Mouse (Mus musculus): ENCODE measurements around the gene Uap1. TPM values are rescaled to one million over a fixed set of nuclear protein-coding genes. Genes with fewer than 3 reads are reported as not detected.

Gene Uap1
- 64.9 and 91.7 TPM in 2 replicates for total RNA-seq (2017)

DNA sequence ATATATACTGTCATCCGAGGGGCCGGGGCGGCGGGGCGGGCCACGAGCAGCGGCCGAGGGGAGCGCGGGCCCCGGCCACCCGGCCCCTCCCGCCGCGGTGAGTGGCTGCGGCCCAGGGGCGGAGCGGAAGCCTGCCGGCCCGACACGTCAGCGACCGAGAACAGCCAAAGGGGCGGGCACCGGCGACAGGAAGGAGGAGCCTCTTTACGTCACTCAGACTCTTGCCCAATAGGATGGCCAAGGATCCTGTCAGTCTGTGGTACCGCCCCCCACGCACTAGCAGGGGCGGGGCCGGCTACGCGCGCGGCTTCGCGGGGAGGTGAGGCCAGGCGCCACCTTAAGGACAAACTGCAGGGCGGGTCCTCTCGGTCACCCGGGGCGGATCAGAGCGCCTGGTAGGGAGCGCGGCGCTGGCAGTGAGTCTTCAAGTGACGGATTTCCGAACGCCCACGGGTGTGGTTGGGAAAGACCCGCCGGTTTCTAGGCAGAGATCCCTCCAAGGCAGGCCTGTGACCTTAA is at the start of gene Uap1:
Uap1 (minus strand) TSS at position 144 of the 519 bp plus-strand sequence.
- ATAC-seq (replicated peaks; ENCODE audit: low read depth, poor library complexity, severe bottlenecking), result peak; percentile 93

DNA sequence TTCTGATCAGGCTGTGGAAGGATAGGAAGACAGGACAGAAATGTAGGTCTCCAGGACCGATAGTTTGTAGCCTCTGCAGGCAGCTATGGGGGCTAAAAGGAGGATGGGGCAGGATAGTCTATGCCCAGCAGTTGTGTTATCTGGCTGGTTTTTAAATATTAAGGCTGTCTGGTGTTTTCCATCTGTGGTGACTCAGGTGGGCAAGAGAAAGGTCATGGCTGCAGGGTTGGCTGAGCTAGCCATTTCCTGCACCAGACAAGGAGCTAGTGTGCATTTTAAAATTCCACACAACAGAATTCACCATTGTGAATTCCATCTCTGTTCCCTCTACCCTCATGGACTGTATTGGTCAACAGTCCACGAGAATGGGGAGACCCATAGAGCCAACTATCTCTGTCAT is 48.5 kb upstream of the Uap1 start:
- no peak for ATAC-seq (replicated peaks; ENCODE audit: low read depth, poor library complexity, severe bottlenecking)

DNA sequence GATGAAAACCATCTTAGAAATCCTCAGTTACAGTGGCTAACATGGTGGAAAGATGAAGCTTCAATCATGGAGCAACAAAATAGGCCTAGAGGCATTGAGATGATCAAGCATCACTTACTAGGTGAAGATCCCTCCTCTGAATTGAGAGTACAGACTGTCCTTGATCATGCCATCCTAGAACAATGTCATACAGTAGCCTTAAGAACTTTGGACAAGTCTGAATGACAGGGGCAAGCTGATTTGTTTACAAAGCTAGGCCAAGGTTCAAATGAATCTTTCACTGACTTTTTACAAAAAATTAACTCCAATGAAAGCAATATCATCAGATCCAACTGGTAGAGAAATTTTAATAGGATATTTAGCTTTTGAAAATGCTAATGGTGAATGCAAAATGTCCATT is 45.6 kb upstream of the Uap1 start:
- no peak for ATAC-seq (replicated peaks; ENCODE audit: low read depth, poor library complexity, severe bottlenecking)

DNA sequence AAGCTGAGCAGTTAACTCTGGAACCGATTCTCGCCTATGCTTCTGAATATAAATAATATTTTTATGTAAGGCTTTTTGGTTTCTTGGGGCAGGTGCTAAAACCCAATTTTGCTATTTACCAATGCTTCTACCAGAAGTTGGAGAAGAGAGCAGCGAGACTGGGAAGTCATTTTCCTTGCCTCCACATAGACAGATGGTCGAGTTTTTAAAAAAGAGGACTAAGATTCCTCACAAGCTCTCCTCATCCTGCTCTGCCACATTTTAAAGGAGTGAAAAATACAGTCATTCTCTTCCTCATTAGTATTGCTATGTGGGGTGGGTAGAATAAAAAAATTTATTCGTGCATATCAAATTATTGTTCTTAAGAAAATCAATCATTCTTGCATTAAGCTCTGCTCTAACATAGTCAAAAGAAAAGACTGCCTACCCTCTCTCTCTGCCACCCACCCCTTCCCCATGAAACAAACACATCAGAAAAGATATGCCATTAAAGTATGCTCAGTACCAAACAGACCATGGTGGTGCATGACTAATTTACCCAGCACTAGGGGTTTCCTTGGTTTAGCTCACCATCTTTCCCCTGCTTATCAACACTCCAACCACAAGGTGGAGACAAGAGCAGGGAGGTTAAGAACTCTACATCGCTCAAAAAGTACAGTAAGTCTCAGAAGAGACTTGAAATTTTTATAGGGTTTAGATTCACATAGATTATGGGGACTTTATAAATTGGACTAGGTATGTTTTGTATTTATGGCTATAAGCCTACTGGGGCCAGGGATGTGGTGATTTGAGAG is 43.5 kb upstream of the Uap1 start:
- ATAC-seq (replicated peaks; ENCODE audit: low read depth, poor library complexity, severe bottlenecking), result peak; percentile 78

DNA sequence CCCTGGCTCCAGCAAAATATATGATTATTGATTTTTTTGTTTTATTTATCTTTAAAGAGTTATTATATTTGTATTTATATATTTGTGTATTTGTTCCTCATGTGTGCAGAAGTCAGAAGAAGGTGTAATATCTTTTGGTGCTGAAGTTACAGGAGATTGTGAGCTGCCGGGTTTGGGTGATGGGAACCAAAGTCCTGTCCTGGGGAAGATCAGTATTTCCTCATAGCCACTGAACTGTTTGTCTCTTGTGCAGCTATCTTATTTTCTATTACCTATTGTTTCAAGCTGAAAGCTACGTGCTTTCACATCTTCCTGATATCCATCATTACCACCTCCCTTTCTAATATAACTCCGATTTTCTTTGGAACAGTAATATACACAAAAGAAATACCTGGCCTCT is 40.8 kb upstream of the Uap1 start:
- ATAC-seq (replicated peaks; ENCODE audit: low read depth, poor library complexity, severe bottlenecking), result no peak

DNA sequence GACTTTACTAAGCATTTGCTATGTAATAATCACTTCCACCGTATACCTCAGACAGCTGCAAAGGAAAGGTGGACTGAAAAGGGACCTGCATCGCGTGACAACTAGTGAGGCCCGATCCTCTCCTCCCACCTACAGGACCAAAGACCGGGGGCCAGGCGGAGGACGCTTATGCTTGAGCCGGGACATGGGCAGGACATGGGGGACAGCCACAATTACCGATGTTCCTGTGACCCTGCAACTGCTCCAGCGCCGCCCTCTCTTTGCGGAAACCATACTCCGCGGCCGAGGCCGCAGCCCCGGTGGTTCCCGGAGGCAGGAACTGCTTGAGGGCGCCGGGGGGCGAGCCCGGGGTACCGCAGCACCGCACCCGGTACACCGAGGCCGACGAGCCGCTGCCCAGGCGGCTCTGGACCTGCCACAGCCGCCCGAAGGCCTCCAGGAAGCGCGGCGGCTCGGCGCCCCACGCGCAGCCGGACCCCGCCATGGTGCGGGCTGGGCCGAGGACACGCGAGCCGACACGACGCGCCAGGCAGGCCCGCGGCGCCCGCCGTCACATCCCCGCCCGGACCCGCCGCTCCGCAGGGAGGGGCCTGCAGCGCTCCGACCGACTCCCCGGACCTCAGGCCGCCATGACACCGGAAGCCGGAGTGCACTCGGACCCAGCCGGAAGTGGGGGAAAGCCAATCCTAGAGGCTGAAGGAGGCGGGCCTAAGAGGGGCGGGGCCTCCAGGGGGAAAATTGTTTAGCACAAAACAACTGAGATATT is 40.2 kb upstream of the Uap1 start, which contains the start of gene Uhmk1:
Uhmk1 (minus strand) TSS at position 641 of the 766 bp plus-strand sequence.
- ATAC-seq (replicated peaks; ENCODE audit: low read depth, poor library complexity, severe bottlenecking), result peak; percentile 91

DNA sequence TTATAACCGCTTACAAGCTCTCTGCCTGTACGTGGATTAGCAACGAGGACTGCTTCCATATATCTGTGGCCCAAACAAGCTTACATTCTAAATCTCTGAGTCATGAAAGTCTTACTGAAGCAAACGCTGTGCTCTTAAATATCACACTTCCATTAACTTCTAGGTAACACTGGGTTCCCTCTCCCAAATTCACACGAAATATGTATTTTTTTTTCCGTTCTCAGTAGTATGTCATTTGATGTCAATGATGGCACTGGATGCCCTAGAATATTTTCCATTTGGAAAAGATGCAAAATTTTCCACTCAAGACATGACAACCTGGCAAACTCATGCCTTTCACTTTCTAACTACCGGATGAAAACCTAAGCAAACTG is 39.6 kb upstream of the Uap1 start:
- no peak for ATAC-seq (replicated peaks; ENCODE audit: low read depth, poor library complexity, severe bottlenecking)

DNA sequence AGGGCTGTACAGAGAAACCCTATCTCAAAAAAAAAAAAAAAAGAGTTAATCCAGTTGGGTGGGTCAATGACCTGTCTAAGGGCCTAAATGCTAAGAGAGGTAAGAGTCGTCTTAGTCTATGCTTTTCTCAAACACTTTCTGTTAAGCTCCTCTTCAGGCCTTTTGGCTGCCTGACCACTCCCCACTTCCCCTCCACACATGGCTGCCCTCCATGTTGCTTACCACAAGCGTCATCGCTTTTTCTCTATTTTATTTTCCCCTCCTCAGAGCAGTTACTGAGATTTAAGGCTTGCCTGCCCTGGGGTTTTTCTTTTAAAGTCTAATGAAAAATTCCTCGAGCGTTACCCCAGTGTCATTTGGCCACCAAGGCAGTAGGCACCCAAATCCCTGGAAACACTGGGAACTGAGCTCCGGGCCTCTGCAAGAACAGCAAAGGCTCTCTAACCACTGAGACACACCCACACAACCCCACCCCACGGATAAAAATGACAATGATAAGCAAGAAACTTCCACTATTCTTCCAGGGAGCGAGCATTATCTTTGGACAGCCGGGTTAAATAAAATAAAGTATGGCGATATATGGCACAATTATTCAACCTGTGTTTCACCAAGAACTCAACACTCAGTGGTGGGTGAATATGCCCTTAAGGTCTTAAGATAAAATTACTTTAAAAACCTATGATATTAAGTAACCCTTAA is 38.6 kb upstream of the Uap1 start:
- no peak for ATAC-seq (replicated peaks; ENCODE audit: low read depth, poor library complexity, severe bottlenecking)

DNA sequence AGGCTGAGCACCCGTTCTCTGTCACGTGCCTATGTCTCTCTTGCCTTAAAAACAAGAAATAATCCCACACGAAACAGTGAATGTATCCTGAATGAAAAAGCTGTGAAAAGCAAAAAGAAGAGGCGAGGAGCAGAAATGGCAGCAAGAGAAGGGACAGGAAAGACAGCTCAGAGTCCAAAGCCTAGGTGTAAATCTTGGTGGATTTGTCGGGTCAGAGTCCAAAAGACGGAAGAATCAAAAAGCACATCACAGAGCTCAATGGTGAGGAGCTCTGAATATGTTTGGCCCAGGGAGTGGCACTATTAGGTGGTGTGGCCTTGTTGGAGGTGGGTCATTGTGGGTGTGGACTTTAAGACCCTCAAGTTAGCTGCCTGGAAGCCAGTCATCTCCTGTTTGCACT is 31.6 kb upstream of the Uap1 start:
- no peak for ATAC-seq (replicated peaks; ENCODE audit: low read depth, poor library complexity, severe bottlenecking)

DNA sequence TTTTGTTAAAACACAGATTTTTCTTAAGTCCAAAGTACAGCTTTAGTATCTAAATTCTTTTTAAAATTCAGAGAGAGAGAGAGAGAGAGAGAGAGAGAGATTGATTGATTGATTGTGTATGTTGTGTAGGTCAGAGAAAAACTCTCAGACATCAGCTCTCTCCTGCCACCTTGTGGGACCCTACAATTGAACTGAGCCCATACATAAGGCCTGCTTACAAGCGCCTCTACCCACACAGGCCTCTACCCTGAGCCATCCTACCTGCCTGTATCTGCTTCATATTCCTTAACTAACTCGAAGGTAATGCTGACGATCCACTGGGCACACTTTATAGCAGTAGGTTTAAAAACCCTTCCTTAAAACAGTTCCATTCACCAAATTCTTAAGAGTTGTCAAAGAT is 25.6 kb upstream of the Uap1 start:
- peak; percentile 77; the same call in 1 of the 2 replicates for ATAC-seq (replicated peaks; ENCODE audit: low read depth, poor library complexity, severe bottlenecking)

DNA sequence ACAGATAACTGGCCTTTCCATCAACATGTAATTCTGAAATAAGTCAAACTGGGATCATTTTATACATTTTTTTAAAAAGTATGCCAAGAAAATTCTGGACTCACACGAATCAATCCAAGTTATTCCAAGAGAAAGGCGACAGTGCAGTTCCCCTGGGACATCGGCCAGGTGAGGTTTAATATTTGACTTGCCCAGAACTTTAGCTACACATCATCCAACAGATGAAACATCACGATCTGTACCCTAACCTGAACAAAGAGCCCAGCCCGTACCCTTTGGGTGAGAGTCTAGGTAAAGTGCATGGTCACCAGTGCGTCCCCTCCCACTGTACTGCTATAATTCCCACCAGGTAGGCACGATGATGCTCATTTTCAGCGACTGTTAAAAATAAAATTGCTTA is 21.5 kb upstream of the Uap1 start:
- ATAC-seq (replicated peaks; ENCODE audit: low read depth, poor library complexity, severe bottlenecking), result no peak

DNA sequence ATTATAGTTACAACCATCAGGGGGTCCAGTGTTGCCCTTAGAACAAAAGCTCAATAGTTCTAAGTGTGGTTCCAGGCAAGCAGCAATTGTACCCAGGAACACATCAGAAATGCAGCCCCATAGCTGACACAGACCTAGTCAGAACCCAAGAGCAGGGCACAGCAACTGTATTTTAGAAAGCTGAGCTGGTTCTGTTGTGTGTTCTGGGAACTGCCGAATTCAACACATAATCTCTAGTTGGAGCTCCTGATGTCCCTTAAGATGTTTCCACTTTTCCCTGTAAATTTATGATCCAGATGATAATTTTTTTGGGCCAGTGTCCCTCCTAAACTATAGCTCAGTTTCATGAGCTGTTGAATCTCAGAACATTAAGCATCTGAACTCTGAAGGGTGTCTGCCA is 17.2 kb upstream of the Uap1 start:
- ATAC-seq (replicated peaks; ENCODE audit: low read depth, poor library complexity, severe bottlenecking), result no peak

DNA sequence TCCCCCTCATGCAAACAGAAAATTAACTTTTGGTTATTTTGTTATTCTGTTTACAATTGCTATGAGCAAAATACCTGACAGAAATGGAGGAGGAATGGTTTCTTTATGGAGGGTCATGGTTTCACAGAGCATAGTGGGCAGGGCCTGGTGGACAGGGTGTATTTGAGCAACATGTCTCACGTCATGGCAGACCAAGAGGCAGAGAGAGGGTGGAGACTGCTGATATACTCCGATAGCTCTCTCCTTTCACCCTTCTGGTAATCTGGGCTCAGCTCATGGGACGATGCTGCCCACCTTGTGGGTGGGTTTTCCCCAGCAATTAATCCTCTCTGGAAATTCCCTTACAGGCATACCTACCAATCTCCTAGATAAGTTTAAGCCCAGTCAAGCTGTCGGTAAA is 15.5 kb upstream of the Uap1 start:
- no peak for ATAC-seq (replicated peaks; ENCODE audit: low read depth, poor library complexity, severe bottlenecking)

DNA sequence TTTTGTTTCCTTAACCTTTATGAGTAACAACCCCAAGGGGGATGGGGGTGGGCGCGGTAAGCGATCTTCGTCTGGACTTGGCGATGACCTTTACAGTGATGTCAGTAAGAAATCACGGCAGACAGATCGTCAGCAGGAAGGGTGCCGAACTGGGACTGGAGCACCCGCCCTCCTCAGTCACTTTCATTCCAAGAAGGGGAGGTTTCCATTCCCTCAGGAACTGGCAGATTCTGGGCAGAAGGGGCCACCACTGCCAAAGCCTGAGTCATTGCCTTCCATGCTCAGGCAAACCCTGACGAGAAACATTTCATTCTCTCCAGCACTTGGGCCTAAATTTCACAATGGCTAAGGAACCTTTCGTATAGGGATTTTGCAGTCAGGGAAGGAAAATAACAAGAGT is 13.8 kb upstream of the Uap1 start:
- ATAC-seq (replicated peaks; ENCODE audit: low read depth, poor library complexity, severe bottlenecking), result no peak

DNA sequence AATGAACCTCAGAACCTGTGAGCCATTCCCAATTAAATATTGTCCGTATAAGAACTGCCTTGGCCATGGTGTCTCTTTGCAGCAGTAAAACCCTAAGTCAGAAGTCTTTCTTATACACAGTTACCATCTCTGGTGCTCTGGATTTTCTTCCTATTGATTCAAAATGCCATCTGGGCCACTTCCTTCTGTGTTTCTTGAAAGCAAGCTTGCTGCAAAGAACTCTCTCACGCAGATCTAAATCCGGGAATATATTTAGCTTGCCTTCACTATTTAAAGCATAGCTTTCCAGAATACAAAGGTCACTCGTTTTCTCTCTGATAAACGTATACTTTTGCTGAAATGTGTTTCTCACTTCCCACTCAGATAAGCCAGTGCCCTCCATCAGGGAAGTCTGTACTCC is 11.8 kb upstream of the Uap1 start:
- no peak for ATAC-seq (replicated peaks; ENCODE audit: low read depth, poor library complexity, severe bottlenecking)

DNA sequence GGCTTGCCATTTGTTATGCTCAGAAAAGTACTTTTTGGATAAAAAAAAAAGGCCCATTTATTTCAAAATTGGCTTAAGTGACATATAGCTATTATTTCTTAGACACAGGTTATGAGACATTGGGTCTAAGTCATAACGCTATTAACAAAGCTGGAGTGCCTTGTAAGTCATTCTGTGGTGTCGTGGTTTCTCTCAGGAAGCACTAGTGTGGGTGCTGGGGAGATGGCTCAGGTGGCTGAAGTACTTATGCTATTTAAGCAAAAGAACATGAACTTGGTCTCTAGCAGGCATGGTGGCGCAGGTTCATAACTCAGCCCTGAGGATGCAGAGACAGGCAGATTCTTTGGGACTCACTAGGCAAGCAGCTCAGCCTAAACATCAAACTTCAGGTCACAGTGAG is 10.4 kb upstream of the Uap1 start:
- peak; percentile 42; the same call in 1 of the 2 replicates for ATAC-seq (replicated peaks; ENCODE audit: low read depth, poor library complexity, severe bottlenecking)

DNA sequence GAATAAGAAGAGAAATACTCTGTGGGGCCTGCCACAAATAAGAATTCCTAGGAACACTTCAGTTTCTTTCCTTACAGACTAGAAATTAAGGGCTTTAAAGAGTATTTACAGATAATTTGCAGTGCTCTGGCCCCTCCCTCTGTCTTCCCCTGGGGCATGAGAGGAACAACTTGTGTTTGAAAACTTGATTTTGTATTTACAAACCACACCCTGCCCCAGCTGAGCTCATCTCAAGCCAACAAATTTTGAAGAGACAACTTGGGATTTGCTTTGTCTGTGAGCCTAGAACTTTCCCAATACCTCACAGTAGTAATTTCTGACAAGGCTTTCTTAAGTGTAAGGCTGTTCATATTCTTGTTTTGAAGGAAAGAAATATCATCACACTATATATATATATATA is 7.9 kb upstream of the Uap1 start:
- ATAC-seq (replicated peaks; ENCODE audit: low read depth, poor library complexity, severe bottlenecking), result no peak

DNA sequence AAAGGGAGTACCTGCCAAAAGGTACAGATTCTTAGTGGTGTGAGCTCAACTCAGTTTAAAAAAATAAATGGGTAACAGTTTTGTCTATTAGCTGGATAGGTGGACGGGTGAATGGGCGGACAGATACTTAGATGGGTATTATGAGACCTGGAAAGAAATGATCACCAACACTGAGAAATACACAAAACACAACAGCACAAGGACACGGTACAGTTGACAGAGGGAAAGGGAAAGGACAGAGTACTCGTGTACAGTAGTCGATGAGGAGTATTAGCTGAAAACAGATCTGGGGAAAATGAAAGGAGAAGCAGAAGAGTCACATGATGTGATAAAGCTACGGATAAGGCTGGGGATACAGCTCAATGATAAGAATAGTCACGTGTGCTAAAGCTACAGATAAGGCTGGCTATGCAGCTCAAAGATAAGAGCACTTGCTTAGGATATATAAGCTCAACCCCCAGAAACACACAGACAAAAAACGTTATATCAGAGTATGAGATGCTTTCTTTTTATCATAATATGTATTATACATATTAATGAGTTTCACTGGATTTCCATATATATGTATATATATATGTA is 2.0 kb upstream of the Uap1 start:
- no peak for ATAC-seq (replicated peaks; ENCODE audit: low read depth, poor library complexity, severe bottlenecking)

DNA sequence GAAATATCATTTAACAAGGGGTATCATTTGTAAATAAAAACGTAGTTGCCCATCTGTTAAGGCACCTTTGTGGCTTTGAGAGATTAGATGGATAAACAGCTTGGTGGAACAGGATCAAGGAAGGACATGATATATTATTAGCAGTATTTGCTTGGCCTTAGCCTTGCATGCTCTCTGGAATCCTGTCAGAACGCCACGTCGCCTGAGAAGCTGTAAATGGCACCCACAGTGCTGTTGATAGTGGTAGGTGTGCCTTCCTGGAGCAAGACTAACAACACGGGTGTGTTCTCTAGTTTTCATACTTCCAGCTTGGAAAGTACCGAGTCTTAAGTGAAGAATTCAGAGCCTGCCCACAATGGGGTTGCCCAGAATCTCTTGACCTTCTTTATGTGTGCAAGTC is 1.1 kb upstream of the Uap1 start:
- ATAC-seq (replicated peaks; ENCODE audit: low read depth, poor library complexity, severe bottlenecking), result no peak
